Mouse (Mus musculus) testis, adult 2 months (tissue): ENCODE results near the gene Fkbp14.

Experiments
- CTCF ChIP-seq: fragments of 200-500 bp; IDR thresholded peaks from 2 replicates; pipeline ENCODE4 v1.5.1; 2012; ENCODE audit warnings: low read depth, mild to moderate bottlenecking, inconsistent platforms, low read length, moderate library complexity; ENCODE audit not compliant: control insufficient read depth, insufficient read depth, insufficient replicate concordance
- POLR2A ChIP-seq: fragments of 200-500 bp; IDR thresholded peaks from 2 replicates; pipeline ENCODE4 v1.6.1; 2012; ENCODE audit warnings: low read depth, mild to moderate bottlenecking, inconsistent platforms, low read length, moderate library complexity; ENCODE audit not compliant: control insufficient read depth

- TF ChIP-seq POLR2A, result no peak
- no peak for TF ChIP-seq CTCF
Measured at GRCm38 (mm10) chr6:54590691-54591090, 6.4 kb downstream of the Fkbp14 start.
